Mouse (Mus musculus) stomach, adult 2 months (tissue): ENCODE measurements around the gene Cd163l1. TPM values are rescaled to one million over a fixed set of nuclear protein-coding genes. Genes with fewer than 3 reads are reported as not detected.

Experiments
- polyA plus RNA-seq: library from polyadenylated mRNA; depleted of rRNA; stranded (reverse); fragments of >200 nt; gene quantifications from 2 replicates; pipeline ENCODE4 v1.2.3, GENCODE M21; 2012; rRNA removed

The Cd163l1 gene
- polyA plus RNA-seq = 0.13 and 0.28 TPM in 2 replicates

DNA sequence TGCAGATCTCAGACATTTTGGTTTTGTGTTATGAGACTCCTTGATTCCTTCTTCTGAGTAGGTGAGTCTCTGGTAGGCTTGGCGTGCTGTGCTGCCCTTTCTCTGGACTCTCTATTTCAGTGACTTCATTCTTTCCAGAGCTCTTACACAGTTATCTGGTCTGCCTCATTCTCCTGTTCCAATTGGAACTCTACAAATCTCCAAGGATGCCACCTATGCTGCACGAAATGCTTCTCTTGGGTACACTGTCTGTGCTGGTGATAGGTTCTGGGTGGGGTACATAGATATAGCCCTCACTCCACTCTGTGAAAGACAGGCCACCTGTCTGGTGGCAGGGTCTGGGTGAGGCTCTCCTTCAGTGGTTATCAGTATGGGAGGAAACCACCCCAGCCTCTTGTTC, at the start of gene Cd163l1:
Gene Cd163l1 (plus strand): TSS at position 301 of the 400 bp plus-strand sequence.

DNA sequence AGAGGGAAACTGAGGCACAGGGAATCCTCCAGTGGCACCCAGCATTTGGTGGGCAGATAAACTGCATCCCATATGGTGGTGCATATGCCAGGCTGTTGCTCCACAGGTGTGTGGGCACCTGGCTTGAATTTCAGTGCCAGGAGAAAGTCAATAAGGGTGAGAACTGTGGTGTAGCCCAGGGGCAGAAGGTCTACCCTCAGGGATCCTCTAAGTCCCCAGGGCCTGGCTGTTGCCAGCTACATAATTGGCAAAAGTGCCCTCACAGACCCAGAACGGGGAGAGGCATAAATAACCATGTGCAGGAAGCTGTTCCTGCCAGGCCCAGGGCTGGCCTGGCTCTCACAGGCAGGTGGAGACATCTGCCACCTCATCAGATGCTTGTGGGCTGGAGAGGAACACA, 45.1 kb upstream of the Cd163l1 start, which contains the start of gene Olfr523:
Gene Olfr523 (plus strand): TSS at position 282 of the 400 bp plus-strand sequence.

DNA sequence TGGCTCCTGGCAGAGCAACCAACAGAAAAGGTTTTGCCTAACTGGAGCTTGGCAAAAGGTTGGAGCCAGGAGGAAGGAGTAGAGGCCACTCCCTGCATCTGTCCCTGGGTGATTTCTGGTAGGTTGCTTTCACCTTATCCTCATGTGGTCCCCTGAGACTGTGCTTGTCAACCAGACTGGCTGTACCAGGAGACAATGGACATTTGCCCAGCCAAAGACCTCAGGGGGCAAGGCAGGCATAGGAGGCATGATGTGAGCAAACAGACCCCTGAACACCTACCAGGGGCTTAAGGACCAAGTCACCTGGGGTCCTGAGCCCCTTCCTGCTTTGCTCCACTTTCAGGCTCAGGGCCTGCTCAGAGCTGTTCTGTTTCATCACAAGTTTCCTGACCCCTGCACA, 12.2 kb upstream of the Cd163l1 start, which contains the start of gene Olfr524:
Gene Olfr524 (minus strand): TSS at position 101 of the 400 bp plus-strand sequence.

DNA sequence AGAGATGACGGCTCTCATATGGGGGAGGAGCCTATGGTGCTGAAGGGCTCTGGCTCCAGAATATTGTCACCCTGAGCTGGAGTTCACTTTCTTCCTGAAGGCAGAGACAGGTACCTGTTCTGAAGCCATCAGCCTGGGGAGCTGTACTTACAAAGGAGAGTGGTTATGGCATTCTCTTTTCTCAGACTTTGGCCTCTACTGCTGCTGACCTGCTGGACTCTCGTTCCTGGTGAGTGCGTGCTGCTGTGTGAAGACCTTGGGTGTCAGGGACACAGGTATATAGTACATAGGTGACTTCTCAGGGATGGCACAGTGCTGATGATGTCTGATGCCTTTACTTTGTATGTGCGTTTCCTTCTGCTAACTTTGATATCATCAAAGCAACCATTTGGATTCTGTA, 29.1 kb downstream of the Cd163l1 start, which contains the start of gene 5830411N06Rik:
Gene 5830411N06Rik (plus strand): TSS at position 69 of the 400 bp plus-strand sequence.

Other genes starting within 250 kb of the Cd163l1 start
- 0.19 TPM in 1 of 2 replicates, not detected in the other for gene 6430531B16Rik, start 239.5 kb upstream of the Cd163l1 start, polyA plus RNA-seq
- gene Adam8, start 225.7 kb upstream of the Cd163l1 start, polyA plus RNA-seq = 3.8 and 6.5 TPM in 2 replicates
- gene Zfp511, start 181.9 kb upstream of the Cd163l1 start, polyA plus RNA-seq = 26.5 and 83.0 TPM in 2 replicates
- 4.4 and 5.4 TPM in 2 replicates for gene Tubgcp2, start 181.6 kb upstream of the Cd163l1 start, polyA plus RNA-seq
- 0.02 and 0.23 TPM in 2 replicates for gene Msx3, start 169.2 kb upstream of the Cd163l1 start, polyA plus RNA-seq
- gene Caly, start 135.7 kb upstream of the Cd163l1 start, polyA plus RNA-seq = 1.3 and 1.5 TPM in 2 replicates
- gene Prap1, start 124.9 kb upstream of the Cd163l1 start, polyA plus RNA-seq = 2.4 and 4.5 TPM in 2 replicates
- 27.3 and 41.5 TPM in 2 replicates for gene Fuom, start 115.8 kb upstream of the Cd163l1 start, polyA plus RNA-seq
- 9.9 and 10.1 TPM in 2 replicates for gene Paox, start 102.5 kb upstream of the Cd163l1 start, polyA plus RNA-seq
- gene Echs1, start 101.8 kb upstream of the Cd163l1 start, polyA plus RNA-seq = 30.1 and 31.6 TPM in 2 replicates
- 7.8 and 13.6 TPM in 2 replicates for gene Mtg1, start 80.7 kb upstream of the Cd163l1 start, polyA plus RNA-seq
- gene Sprn, start 63.4 kb upstream of the Cd163l1 start, polyA plus RNA-seq = 0.20 and 1.9 TPM in 2 replicates
- not detected in 2 replicates for gene Olfr522, start 53.5 kb upstream of the Cd163l1 start, polyA plus RNA-seq
- not detected in 2 replicates for gene Olfr523, start 45.0 kb upstream of the Cd163l1 start, polyA plus RNA-seq
- gene Olfr524, start 12.3 kb upstream of the Cd163l1 start, polyA plus RNA-seq = not detected in 2 replicates
- not detected in 2 replicates for gene 5830411N06Rik, start 29.0 kb downstream of the Cd163l1 start, polyA plus RNA-seq
- not detected in 2 replicates for gene Olfr525, start 102.6 kb downstream of the Cd163l1 start, polyA plus RNA-seq
- not detected in 2 replicates for gene Olfr527, start 115.8 kb downstream of the Cd163l1 start, polyA plus RNA-seq
- not detected in 2 replicates for gene Olfr60, start 143.4 kb downstream of the Cd163l1 start, polyA plus RNA-seq
- gene Olfr530, start 158.1 kb downstream of the Cd163l1 start, polyA plus RNA-seq = not detected in 2 replicates
- not detected in 2 replicates for gene Olfr531, start 184.7 kb downstream of the Cd163l1 start, polyA plus RNA-seq
- gene Olfr532, start 203.4 kb downstream of the Cd163l1 start, polyA plus RNA-seq = not detected in 2 replicates
- not detected in 2 replicates for gene Olfr533, start 245.1 kb downstream of the Cd163l1 start, polyA plus RNA-seq